Mouse (Mus musculus): ENCODE data around the gene Atg2a. TPM values are rescaled to one million over a fixed set of nuclear protein-coding genes. Genes with fewer than 3 reads are reported as not detected.

Gene Atg2a
- 4.1 and 4.8 TPM in 2 replicates for polyA plus RNA-seq (2015; fragmentation: Nextera tagmentation; extraction: Ambion mirVana)

GRCm38 (mm10) chr19:6241274-6242107 is at the start of gene Atg2a:
Atg2a (plus strand) TSS chr19:6241668.
- Histone ChIP-seq H3K4me3 (replicated peaks) (peak within 1 kb of the TSS; percentile 90), H3K27ac (peak within 1 kb of the TSS; percentile 94), H3K36me3 (peaks cover 28% of the 10 kb centered on the region), H3K4me2 (peak within 1 kb of the TSS; percentile 94), H3K9me3 (replicated peaks) (no peaks in the 10 kb centered on the region), H3K9ac (peak within 1 kb of the TSS; percentile 94), H3K4me1 (replicated peaks) (peaks cover 63% of the 10 kb centered on the region), H3K27me3 (no peaks in the 10 kb centered on the region)
- under 1% methylated on average over 55 of the region's 55 CpGs for WGBS (ENCODE audit: insufficient replicate concordance)
- ATAC-seq (ENCODE audit: low read depth) (peak; percentile 88), DNase-seq (peak; percentile 99)

- H3K9ac ChIP-seq: no peak overlapping the region
- H3K4me1 ChIP-seq (replicated peaks): no peaks in the 10 kb centered on the region
- H3K4me2 ChIP-seq: no peak overlapping the region
- WGBS (ENCODE audit: insufficient replicate concordance): 57% methylated on average over 2 of the region's 2 CpGs
- no peak overlapping the region for H3K27ac ChIP-seq
- ATAC-seq (ENCODE audit: low read depth) (no peak), DNase-seq (no peak)
- H3K27me3 ChIP-seq: no peaks in the 10 kb centered on the region
- H3K36me3 ChIP-seq: no peaks in the 10 kb centered on the region
- H3K9me3 ChIP-seq (replicated peaks): no peaks in the 10 kb centered on the region
- H3K4me3 ChIP-seq (replicated peaks): no peak overlapping the region
These were observed 37.2 kb upstream of the Atg2a start for GRCm38 (mm10) chr19:6204265-6204664.

GRCm38 (mm10) chr19:6206716-6207115 is 34.8 kb upstream of the Atg2a start:
- no peak overlapping the region for H3K4me2 ChIP-seq
- WGBS (ENCODE audit: insufficient replicate concordance): 52% methylated on average over 5 of the region's 5 CpGs
- H3K4me1 ChIP-seq (replicated peaks): no peaks in the 10 kb centered on the region
- no peaks in the 10 kb centered on the region for H3K9me3 ChIP-seq (replicated peaks)
- H3K27ac ChIP-seq: no peak overlapping the region
- ATAC-seq (ENCODE audit: low read depth) (no peak), DNase-seq (no peak)
- no peaks in the 10 kb centered on the region for H3K27me3 ChIP-seq
- H3K36me3 ChIP-seq: no peaks in the 10 kb centered on the region
- no peak overlapping the region for H3K4me3 ChIP-seq (replicated peaks)
- no peak overlapping the region for H3K9ac ChIP-seq

GRCm38 (mm10) chr19:6216046-6216705 is 25.3 kb upstream of the Atg2a start:
- Histone ChIP-seq H3K27me3 (0 out of 2 replicates have a peak, but pooled peaks cover 4% of the 10 kb centered on the region), H3K9me3 (replicated peaks) (no peaks in the 10 kb centered on the region), H3K4me3 (replicated peaks) (no peak overlapping the region), H3K36me3 (no peaks in the 10 kb centered on the region), H3K4me1 (replicated peaks) (no peaks in the 10 kb centered on the region), H3K27ac (no peak overlapping the region), H3K4me2 (no peak overlapping the region), H3K9ac (no peak overlapping the region)
- ATAC-seq (ENCODE audit: low read depth) (no peak), DNase-seq (no peak)
- 44% methylated on average over 6 of the region's 6 CpGs for WGBS (ENCODE audit: insufficient replicate concordance)

GRCm38 (mm10) chr19:6218606-6219005 is 22.9 kb upstream of the Atg2a start:
- no peak overlapping the region for H3K27ac ChIP-seq
- no peak for DNase-seq
- no peaks in the 10 kb centered on the region for H3K9me3 ChIP-seq (replicated peaks)
- H3K4me2 ChIP-seq: no peak overlapping the region
- H3K9ac ChIP-seq: no peak overlapping the region
- WGBS (ENCODE audit: insufficient replicate concordance): 57% methylated on average over 6 of the region's 6 CpGs
- no peak for ATAC-seq (ENCODE audit: low read depth)
- H3K4me3 ChIP-seq (replicated peaks): no peak overlapping the region
- H3K4me1 ChIP-seq (replicated peaks): no peaks in the 10 kb centered on the region
- H3K36me3 ChIP-seq: no peaks in the 10 kb centered on the region
- 0 out of 2 replicates have a peak, but pooled peaks cover 4% of the 10 kb centered on the region for H3K27me3 ChIP-seq

GRCm38 (mm10) chr19:6226135-6226534 is 15.3 kb upstream of the Atg2a start, which contains the start of gene Gpha2:
Gpha2 (plus strand) TSS chr19:6226380.
- no peak for ATAC-seq (ENCODE audit: low read depth)
- no peaks in the 10 kb centered on the region for H3K27me3 ChIP-seq
- H3K4me2 ChIP-seq: no peak within 1 kb of the TSS
- DNase-seq: no peak
- peaks cover 7% of the 10 kb centered on the region for H3K4me1 ChIP-seq (replicated peaks)
- H3K27ac ChIP-seq: no peak within 1 kb of the TSS
- no peak within 1 kb of the TSS for H3K9ac ChIP-seq
- 0 out of 2 replicates have a peak, but pooled peaks cover 4% of the 10 kb centered on the region for H3K36me3 ChIP-seq
- H3K4me3 ChIP-seq (replicated peaks): no peak within 1 kb of the TSS
- 26% methylated on average over 2 of the region's 2 CpGs for WGBS (ENCODE audit: insufficient replicate concordance)
- no peaks in the 10 kb centered on the region for H3K9me3 ChIP-seq (replicated peaks)

GRCm38 (mm10) chr19:6226763-6227162 is 14.7 kb upstream of the Atg2a start:
- H3K4me3 ChIP-seq (replicated peaks): no peak overlapping the region
- ATAC-seq (ENCODE audit: low read depth) (no peak), DNase-seq (no peak)
- H3K36me3 ChIP-seq: 0 out of 2 replicates have a peak, but pooled peaks cover 6% of the 10 kb centered on the region
- H3K9ac ChIP-seq: no peak overlapping the region
- no peaks in the 10 kb centered on the region for H3K9me3 ChIP-seq (replicated peaks)
- peaks cover 7% of the 10 kb centered on the region for H3K4me1 ChIP-seq (replicated peaks)
- H3K27me3 ChIP-seq: no peaks in the 10 kb centered on the region
- 77% methylated on average over 14 of the region's 14 CpGs for WGBS (ENCODE audit: insufficient replicate concordance)
- H3K27ac ChIP-seq: no peak overlapping the region
- H3K4me2 ChIP-seq: no peak overlapping the region

- H3K9ac ChIP-seq: no peak overlapping the region
- H3K4me1 ChIP-seq (replicated peaks): peaks cover 7% of the 10 kb centered on the region
- H3K4me3 ChIP-seq (replicated peaks): no peak overlapping the region
- DNase-seq (no peak), ATAC-seq (ENCODE audit: low read depth) (no peak)
- H3K4me2 ChIP-seq: no peak overlapping the region
- no peaks in the 10 kb centered on the region for H3K9me3 ChIP-seq (replicated peaks)
- H3K36me3 ChIP-seq: 0 out of 2 replicates have a peak, but pooled peaks cover 7% of the 10 kb centered on the region
- H3K27me3 ChIP-seq: no peaks in the 10 kb centered on the region
- 86% methylated on average over 4 of the region's 4 CpGs for WGBS (ENCODE audit: insufficient replicate concordance)
- no peak overlapping the region for H3K27ac ChIP-seq
These were observed 13.6 kb upstream of the Atg2a start for GRCm38 (mm10) chr19:6227864-6228263.

- 0 out of 2 replicates have a peak, but pooled peaks cover 7% of the 10 kb centered on the region for H3K36me3 ChIP-seq
- 74% methylated on average over 4 of the region's 4 CpGs for WGBS (ENCODE audit: insufficient replicate concordance)
- no peak overlapping the region for H3K9ac ChIP-seq
- no peak overlapping the region for H3K4me3 ChIP-seq (replicated peaks)
- no peak for ATAC-seq (ENCODE audit: low read depth)
- H3K4me2 ChIP-seq: no peak overlapping the region
- H3K9me3 ChIP-seq (replicated peaks): no peaks in the 10 kb centered on the region
- H3K27ac ChIP-seq: no peak overlapping the region
- no peaks in the 10 kb centered on the region for H3K27me3 ChIP-seq
- peaks cover 24% of the 10 kb centered on the region for H3K4me1 ChIP-seq (replicated peaks)
- no peak for DNase-seq
These were observed 11.1 kb upstream of the Atg2a start for GRCm38 (mm10) chr19:6230411-6230810.

GRCm38 (mm10) chr19:6231036-6231435 is 10.4 kb upstream of the Atg2a start:
- WGBS (ENCODE audit: insufficient replicate concordance): 76% methylated on average over 2 of the region's 2 CpGs

GRCm38 (mm10) chr19:6233647-6234046 is 7.8 kb upstream of the Atg2a start:
- no peak for DNase-seq
- Histone ChIP-seq H3K9ac (no peak overlapping the region), H3K4me2 (no peak overlapping the region), H3K9me3 (replicated peaks) (no peaks in the 10 kb centered on the region), H3K27me3 (no peaks in the 10 kb centered on the region), H3K4me1 (replicated peaks) (peaks cover 41% of the 10 kb centered on the region), H3K36me3 (0 out of 2 replicates have a peak, but pooled peaks cover 7% of the 10 kb centered on the region), H3K4me3 (replicated peaks) (no peak overlapping the region), H3K27ac (no peak overlapping the region)
- 84% methylated on average over 16 of the region's 16 CpGs for WGBS (ENCODE audit: insufficient replicate concordance)
- ATAC-seq (ENCODE audit: low read depth): no peak

More at GRCm38 (mm10) chr19:6231036-6231435, 10.4 kb upstream of the Atg2a start:
- no peaks in the 10 kb centered on the region for H3K27me3 ChIP-seq
- no peak for DNase-seq
- H3K9ac ChIP-seq: no peak overlapping the region
- no peak for ATAC-seq (ENCODE audit: low read depth)
- H3K4me1 ChIP-seq (replicated peaks): peaks cover 24% of the 10 kb centered on the region
- 0 out of 2 replicates have a peak, but pooled peaks cover 7% of the 10 kb centered on the region for H3K36me3 ChIP-seq
- no peak overlapping the region for H3K27ac ChIP-seq
- H3K9me3 ChIP-seq (replicated peaks): no peaks in the 10 kb centered on the region
- H3K4me2 ChIP-seq: no peak overlapping the region
- H3K4me3 ChIP-seq (replicated peaks): no peak overlapping the region
